Mouse (Mus musculus) gastrocnemius, postnatal 36 days (tissue): Measurements from ENCODE around the gene Pgm5. TPM values are rescaled to one million over a fixed set of nuclear protein-coding genes. Genes with fewer than 3 reads are reported as not detected.
"Not testable (repeated sequence)": the region's sequence is repeated elsewhere in the genome, so short reads cannot be mapped to it uniquely, and the experiment has no call there.

Experiments used
- DNase-seq, 2 experiments: peaks; one replicate each; pipeline ENCODE4 v3.0.0; 2022
- intact Hi-C: fragments of 180-260 bp; cut with DNase I; formaldehyde crosslinking; loops from one replicate; pipeline ENCODE4 v1.15.1; 2025
- long read RNA-seq, 2 experiments: library from polyadenylated mRNA; stranded (forward); transcript quantifications; one replicate each; pipeline ENCODE4 v2.0.0; 2021
- total RNA-seq, 2 experiments: library from RNA; stranded (reverse); gene quantifications; 2 replicates each; pipeline ENCODE4 v1.2.3; 2021

Pgm5 gene
- total RNA-seq, result 10 to 100 TPM in 1 of 2 experiments, 1 to 10 TPM in 1; 9.0 to 10.6 TPM
- long read RNA-seq, experiment 1, result 0 reads
- long read RNA-seq, experiment 2, partial matches to known transcripts, result 0 of 2 reads
- long read RNA-seq, experiment 2, other reads (novel, unspliced or antisense), result 2 of 2 reads

GRCm38 (mm10) chr19:24861612-24862451, at the start of gene Pgm5:
Gene Pgm5 (minus strand): TSS chr19:24861855.
- intact Hi-C loops, result no loop called here
- DNase-seq, result peak; percentile 19 to 32

- intact Hi-C loops, result no loop called here
- DNase-seq, result no peak
These were observed 46.9 kb upstream of the Pgm5 start for GRCm38 (mm10) chr19:24908385-24909155.

- DNase-seq, result no peak
- intact Hi-C loops, result no loop called here
These were observed 46.0 kb upstream of the Pgm5 start for GRCm38 (mm10) chr19:24907655-24908054.

DNA sequence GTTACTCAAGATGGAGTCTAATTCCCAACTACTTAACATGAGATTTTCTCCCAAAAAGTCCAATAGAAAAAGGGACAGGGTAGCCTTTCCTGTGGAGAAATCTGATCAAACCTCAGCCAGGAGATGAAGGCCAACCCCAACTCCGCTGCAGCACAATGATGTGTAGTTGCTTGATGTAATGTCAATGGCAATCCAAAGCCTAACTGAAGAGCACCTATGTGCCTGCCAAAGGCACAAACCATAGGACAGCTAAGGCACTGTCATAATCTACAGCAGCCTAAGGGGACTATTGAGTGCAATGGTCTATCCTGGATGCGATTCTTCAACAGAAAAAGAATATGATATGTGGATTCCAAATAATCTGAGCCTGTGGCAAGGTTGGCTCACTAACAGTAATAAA, 41.2 kb upstream of the Pgm5 start:
- intact Hi-C loops, result no loop called here
- no peak for DNase-seq

DNA sequence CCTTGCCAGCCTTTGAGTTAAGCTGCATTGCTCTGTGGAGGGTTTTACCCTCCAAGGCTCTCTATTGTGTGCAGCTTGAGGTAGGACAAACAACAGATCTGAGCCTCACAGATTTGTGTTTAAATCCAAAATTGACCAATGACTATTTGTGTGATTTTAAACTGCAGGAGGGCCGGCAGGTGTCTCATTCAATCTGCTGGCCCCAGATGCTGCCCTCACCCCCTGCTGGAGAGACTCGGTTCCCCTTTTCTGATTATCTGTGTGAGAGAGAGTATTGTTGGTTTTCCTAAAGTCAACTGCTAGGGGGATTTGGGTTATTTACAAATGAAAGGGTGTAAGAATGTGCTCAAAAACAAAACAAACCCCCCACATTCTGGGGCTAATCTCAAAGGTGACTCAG, 40.6 kb upstream of the Pgm5 start:
- no peak for DNase-seq
- intact Hi-C loops, result no loop called here

- no peak for DNase-seq
These were observed 40.0 kb upstream of the Pgm5 start for GRCm38 (mm10) chr19:24901666-24902065.

GRCm38 (mm10) chr19:24900581-24901220, 39.0 kb upstream of the Pgm5 start, which contains the start of gene Foxd4:
Gene Foxd4 (minus strand): TSS chr19:24901197.
- no peak for DNase-seq
- intact Hi-C loops, result no loop called here

More at GRCm38 (mm10) chr19:24901666-24902065, 40.0 kb upstream of the Pgm5 start:
- intact Hi-C loops, result no loop called here

DNA sequence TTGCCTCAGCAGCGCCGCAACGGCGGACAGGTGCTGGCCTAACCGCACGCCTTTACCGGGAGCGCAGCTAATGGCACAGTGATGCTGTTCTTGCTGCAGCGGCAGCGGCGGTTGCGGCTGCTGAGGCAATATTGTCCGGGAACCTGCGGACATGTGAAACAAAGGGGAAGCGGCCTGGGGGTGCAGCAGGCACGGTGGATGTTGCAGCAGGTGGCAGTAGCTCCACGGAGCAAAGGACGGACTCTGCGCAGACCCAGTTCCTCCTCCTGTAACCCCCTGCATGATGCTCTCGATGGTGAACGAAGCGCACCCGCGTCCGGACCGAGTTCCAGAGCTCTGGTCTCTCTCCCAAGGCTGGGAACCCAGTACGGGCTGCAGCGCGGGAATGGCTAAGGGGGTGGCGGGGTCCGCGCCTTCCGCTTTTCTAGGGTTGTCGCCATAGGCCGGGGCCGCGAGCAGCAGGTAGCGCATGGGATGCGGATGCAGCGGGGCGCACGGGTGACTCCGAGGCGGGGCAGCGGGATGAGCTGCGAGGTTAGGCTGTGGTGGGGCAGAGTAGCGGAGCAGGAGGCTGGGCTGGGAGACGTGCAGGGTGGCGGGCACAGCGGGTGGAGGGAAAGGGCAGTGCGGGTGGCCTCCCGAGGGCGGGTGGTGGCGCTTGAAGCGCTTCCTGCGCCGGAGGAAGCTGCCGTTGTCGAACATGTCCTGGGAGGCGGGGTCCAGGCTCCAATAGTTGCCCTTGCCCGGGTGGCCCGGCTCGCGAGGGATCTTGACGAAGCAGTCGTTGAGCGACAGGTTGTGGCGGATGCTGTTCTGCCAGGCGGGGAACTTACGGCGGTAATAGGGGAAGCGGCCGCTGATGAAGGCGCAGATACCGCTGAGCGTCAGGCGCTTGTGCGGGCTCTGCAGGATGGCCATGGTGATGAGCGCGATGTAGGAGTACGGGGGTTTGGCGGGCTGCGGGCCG, 38.2 kb upstream of the Pgm5 start:
- DNase-seq, result no peak
- intact Hi-C loops, result no loop called here

- intact Hi-C loops, result no loop called here
- no peak for DNase-seq
These were observed 37.3 kb upstream of the Pgm5 start for GRCm38 (mm10) chr19:24898737-24899577.

DNA sequence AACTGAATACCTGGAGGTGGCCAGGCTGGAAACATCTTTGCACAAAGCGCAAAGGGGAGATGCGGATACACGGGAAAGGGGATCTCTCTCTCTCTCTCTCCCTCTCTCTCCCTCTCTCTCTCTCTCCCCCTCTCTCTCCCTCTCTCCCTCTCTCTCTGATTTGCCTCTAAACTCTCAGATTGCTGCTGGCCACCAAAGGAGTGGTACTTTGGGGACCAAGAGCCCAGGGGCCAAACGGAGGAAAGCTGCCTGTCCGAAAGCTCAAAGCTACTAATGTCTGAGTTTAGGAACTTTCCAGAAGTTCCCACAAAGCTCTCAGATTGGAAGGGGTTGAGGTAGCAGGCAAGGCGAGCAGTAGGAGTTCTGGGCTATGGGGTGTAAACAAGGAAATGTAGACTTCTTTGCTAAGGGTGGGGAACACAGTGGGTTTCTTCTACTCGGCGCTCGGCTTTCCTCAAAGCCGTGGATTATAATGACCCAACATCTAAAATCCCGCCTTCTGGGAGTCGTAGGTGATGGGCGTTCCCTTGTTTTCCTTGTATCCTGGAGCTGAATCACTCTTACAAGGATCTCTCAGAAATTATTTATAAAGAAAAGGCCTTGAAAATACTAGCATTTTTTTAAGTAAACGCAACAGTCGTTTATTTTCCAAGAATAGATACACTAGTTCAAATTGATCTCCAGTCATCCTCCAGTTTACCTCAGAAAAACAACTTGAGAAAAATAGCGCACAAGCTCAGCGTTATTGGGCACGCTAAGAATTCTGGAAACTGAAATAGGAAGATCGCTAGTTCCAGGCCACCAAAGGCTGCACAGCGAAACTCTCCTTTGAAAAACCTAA, 36.5 kb upstream of the Pgm5 start:
- no peak for DNase-seq
- intact Hi-C loops, result no loop called here

DNA sequence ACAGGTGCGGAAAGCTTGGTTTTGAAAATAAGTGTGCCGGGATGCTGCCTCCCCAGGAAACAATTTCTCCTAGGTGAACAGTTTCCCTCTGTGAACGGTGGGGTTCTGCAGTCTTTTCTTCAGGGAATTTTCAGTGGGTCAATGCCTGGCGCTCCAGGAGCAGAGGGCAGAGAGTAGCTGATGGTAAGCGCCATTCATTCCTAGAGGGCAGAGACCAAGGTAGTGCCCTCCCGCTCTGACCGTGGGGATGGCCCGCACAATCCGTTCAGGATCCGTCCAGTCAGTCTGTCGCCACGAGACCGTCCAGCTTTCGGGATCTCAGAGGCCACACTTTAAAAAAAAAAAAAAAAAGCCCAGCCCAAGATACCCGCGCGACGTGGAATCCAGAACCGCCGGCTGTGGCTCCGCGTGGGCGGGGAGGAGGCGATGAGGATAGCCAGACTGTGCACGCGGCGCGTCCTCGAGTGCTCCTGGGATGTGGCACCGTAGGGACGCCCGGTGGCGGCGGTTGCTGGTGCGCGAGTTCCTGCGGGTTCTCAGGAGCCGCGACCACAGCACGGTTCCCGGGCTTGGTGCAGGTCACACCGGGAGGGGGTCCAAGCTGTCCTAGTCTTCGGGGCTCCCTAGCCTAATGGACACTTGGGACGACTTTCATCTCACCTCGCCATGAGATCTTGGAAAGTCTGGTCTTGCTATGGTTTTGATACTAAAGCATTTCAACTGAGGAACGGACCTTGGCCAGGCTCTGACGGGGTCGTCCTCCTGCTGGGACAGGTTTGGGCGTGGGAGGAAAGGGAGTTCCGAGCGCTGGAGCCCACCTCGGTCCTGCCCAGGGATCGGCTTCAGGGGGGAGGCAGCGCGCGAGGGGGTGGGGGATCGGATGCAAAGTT, 35.6 kb upstream of the Pgm5 start:
- intact Hi-C loops, result no loop called here
- DNase-seq, result no peak

GRCm38 (mm10) chr19:24896536-24896935, 34.9 kb upstream of the Pgm5 start:
- DNase-seq, result no peak
- intact Hi-C loops, result no loop called here

DNA sequence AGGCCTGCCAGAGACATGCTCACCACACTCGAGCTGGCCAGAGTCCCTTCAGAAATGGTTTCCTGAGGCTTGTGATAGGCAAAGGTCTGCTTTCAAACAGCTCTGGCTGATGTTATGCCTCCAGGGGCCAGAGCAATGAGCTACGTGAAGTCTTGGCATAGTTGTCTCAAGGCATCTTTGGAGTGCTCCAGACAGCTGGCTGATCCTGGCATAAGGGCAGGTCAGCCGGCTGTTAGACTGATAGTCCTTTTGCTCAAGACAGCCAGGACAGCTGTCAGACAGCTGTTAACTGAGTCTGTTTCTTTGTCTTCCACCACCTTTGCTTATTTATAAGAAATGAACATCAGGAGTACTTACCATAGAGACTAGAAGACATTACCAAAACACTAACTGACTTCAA, 25.2 kb upstream of the Pgm5 start:
- intact Hi-C loops, result loop anchor here (5.0 kb wide), 1 partner anchor 585 kb away; no protein-coding TSS in a partner anchor

DNA sequence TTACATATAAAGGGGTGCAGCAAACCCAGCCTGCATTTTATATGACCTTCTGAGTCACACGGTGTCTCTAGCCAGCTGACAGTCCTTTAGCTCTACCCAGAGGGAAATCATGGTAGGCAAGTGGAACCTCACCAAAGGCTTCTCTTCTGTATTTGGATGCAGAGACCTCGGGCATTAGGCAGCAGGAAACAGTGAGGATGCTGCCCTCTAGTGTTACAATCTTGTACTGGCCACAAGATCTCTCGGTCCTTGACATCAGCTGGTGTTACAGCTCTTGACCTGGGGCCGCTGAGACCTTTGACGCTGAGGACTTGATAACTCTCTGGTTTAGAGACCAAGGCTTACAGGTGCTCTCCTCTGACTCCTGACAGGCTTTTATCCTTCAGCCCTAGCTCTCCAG, 23.8 kb upstream of the Pgm5 start:
- intact Hi-C loops, result loop anchor here (5.0 kb wide), 1 partner anchor 583 kb away; no protein-coding TSS in a partner anchor
- DNase-seq, result no peak

More for the DNA sequence above, 25.2 kb upstream of the Pgm5 start:
- DNase-seq, result no peak

DNA sequence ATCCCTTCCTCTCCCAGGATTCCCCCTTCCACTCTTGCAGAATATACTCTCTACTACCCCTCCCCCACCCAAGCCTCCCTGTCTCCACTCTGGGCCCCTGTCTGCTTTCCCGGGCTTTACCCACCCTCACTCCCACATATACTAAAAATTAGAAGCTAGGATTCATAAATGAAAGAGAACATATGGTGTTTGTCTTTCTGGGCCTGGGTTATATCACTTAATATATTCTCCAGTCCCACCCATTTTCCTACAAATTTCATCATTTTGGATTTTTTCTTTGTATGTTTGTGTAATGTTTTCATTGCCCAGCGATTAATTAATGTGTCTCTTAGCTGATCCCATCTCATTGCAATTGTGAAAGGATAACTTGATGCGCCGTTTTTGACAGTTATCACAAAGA, 19.6 kb upstream of the Pgm5 start:
- no peak for DNase-seq
- intact Hi-C loops, result no loop called here

DNA sequence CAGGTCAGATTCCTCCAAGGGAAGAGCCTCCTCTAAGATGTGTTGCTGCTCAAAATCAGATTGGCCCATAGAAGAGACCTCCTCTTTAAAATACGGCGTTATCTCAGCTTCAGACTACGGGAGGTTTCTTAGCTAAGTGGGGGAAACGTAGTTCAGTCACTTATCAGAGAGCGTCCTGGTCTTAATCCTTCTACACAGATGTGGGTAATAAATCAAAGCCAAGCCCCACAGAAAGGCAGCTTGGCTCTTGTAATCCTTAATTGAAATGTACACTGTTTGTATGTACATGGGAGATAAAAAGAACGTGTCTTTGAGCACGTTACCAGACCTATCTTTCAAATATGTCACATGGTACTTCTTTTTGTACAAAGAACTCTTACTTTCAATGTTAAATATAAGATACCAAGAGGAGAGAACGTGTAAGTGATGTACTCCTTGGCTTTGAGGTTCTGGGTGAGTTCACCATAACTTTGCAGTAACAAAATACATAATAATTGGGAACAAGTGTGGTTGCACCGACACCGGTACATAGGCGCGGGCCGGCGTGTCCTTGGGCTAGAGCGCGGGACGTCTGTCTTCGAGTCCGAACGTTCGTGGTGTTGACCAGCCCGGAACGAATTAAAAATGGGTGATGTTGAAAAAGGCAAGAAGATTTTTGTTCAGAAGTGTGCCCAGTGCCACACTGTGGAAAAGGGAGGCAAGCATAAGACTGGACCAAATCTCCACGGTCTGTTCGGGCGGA, 13.6 kb upstream of the Pgm5 start, which contains the start of gene Gm10053:
TSS of gene Gm10053 (plus strand) at position 558 of the 742 bp plus-strand sequence.
- intact Hi-C loops, DNase-seq: not testable (repeated sequence)
